In genomic region chr6:36960658-36961057, GRCm38 (mm10) we compare ENCODE assay signal across 28 mouse cellular contexts.
A peak's percentile ranks its signal among the peaks of the same experiment; 100 is the strongest.
DNase-seq lines count a peak whose midpoint lies in the region; ATAC-seq lines count a peak whose summit lies in the region.
"Had no signal": no experiment of that assay in that cellular context is flagged by ENCODE, and none has a peak within 500 bp of the region (broad histone marks: within the 10 kb centered on the region; RNA-seq: fewer than 3 reads in every experiment).

No protein-coding gene starts in this region.

- H3K4me2 ChIP-seq in kidney, embryonic 15.5 days = no peak overlapping the region
- no peak overlapping the region for H3K4me2 ChIP-seq in liver, embryonic 12.5 days
- H3K4me2 ChIP-seq: embryonic facial prominence, embryonic 12.5 days; embryonic facial prominence, embryonic 15.5 days; heart, embryonic 13.5 days; hindbrain, embryonic 14.5 days had no signal

- 68% methylated on average over 4 of the region's 4 CpGs for WGBS in kidney, embryonic 15.5 days
- WGBS in liver, embryonic 12.5 days (ENCODE audit: insufficient replicate concordance) = 57% methylated on average over 4 of the region's 4 CpGs

- peak; percentile 86 for ATAC-seq in kidney, embryonic 15.5 days (replicated peaks; ENCODE audit: low FRiP score)
- no peak for ATAC-seq in liver, embryonic 12.5 days
- ATAC-seq: forebrain, embryonic 14.5 days; forebrain, postnatal 0 days; Patski had no signal

- H3K4me3 ChIP-seq in kidney, embryonic 15.5 days (replicated peaks) = no peak overlapping the region
- H3K4me3 ChIP-seq in liver, embryonic 12.5 days = no peak overlapping the region
- H3K4me3 ChIP-seq: embryonic facial prominence, embryonic 12.5 days; embryonic facial prominence, embryonic 15.5 days; gastrocnemius, adult 2 months; heart, embryonic 13.5 days had no signal

- no peaks in the 10 kb centered on the region for H3K9me3 ChIP-seq in kidney, embryonic 15.5 days (replicated peaks)
- no peaks in the 10 kb centered on the region for H3K9me3 ChIP-seq in liver, embryonic 12.5 days (replicated peaks)
- H3K9me3 ChIP-seq: embryonic facial prominence, embryonic 15.5 days; heart, embryonic 13.5 days had no signal

- DNase-seq in kidney, adult 18-20 months = peak; percentile 4
- DNase-seq in kidney, adult 8-10 months = peak; percentile 11 to 47
- peak; percentile 6 for DNase-seq in kidney, postnatal 14 days
- DNase-seq in gastrocnemius, postnatal 10 days = no peak
- no peak for DNase-seq in embryo, embryonic 10 days (ENCODE audit: low spot score)
- DNase-seq in right cerebral cortex, adult 2 months (ENCODE audit: low spot score in 2 of 2) = no peak
- DNase-seq: adrenal gland, postnatal 10 days; adrenal gland, postnatal 36 days; B cell, adult 2 months; cerebellum, adult 18-20 months; cerebellum, adult 9-10 months; cerebellum, postnatal 14 days; forebrain, postnatal 0 days; gastrocnemius, adult 2 months; gastrocnemius, postnatal 25 days; heart, adult 18-20 months; heart, postnatal 14 days; heart, postnatal 4 days had no signal

- H3K27ac ChIP-seq in kidney, embryonic 15.5 days = no peak overlapping the region
- no peak overlapping the region for H3K27ac ChIP-seq in liver, embryonic 12.5 days
- H3K27ac ChIP-seq: embryonic facial prominence, embryonic 12.5 days; embryonic facial prominence, embryonic 15.5 days; gastrocnemius, adult 2 months; heart, embryonic 13.5 days; hindbrain, embryonic 14.5 days had no signal

- no peaks in the 10 kb centered on the region for H3K27me3 ChIP-seq in kidney, embryonic 15.5 days
- no peaks in the 10 kb centered on the region for H3K27me3 ChIP-seq in liver, embryonic 12.5 days (replicated peaks)
- H3K27me3 ChIP-seq: CH12.LX; embryonic facial prominence, embryonic 12.5 days; embryonic facial prominence, embryonic 15.5 days; heart, embryonic 13.5 days; Patski had no signal

- no peaks in the 10 kb centered on the region for H3K4me1 ChIP-seq in kidney, embryonic 15.5 days
- H3K4me1 ChIP-seq in liver, embryonic 12.5 days = no peaks in the 10 kb centered on the region
- H3K4me1 ChIP-seq: embryonic facial prominence, embryonic 12.5 days; embryonic facial prominence, embryonic 15.5 days; heart, embryonic 13.5 days had no signal

- H3K36me3 ChIP-seq in kidney, embryonic 15.5 days = no peaks in the 10 kb centered on the region
- no peaks in the 10 kb centered on the region for H3K36me3 ChIP-seq in liver, embryonic 12.5 days
- H3K36me3 ChIP-seq: embryonic facial prominence, embryonic 12.5 days; embryonic facial prominence, embryonic 15.5 days; G1E; heart, embryonic 13.5 days had no signal

- H3K9ac ChIP-seq in kidney, embryonic 15.5 days = no peak overlapping the region
- no peak overlapping the region for H3K9ac ChIP-seq in liver, embryonic 12.5 days
- H3K9ac ChIP-seq: embryonic facial prominence, embryonic 12.5 days; embryonic facial prominence, embryonic 15.5 days; forebrain, postnatal 0 days; heart, embryonic 13.5 days; hindbrain, embryonic 14.5 days had no signal

Comparison
In these comparisons a context has a peak if more than half of its experiments do, and no peak if none do; other contexts are left out.
1. DNase-seq: peak in kidney, adult 18-20 months (single experiment), kidney, adult 8-10 months (2 of 2) and kidney, postnatal 14 days (single experiment); none in gastrocnemius, postnatal 10 days (single experiment), embryo, embryonic 10 days (single experiment) and right cerebral cortex, adult 2 months (0 of 2).